Mouse (Mus musculus) hindbrain, embryonic 11.5 days (tissue): Measurements from ENCODE around the gene AC161166.1. TPM values are rescaled to one million over a fixed set of nuclear protein-coding genes. Genes with fewer than 3 reads are reported as not detected.
A peak's percentile ranks its signal among the peaks of the same experiment; 100 is the strongest.

Experiments used
- ATAC-seq: fragments of 200-750 bp; cut with Nextera tagmentation; 2 replicates; pipeline ENCODE4 v1.8.0; 2017; ENCODE audit warnings: mild to moderate bottlenecking, moderate TSS enrichment, moderate library complexity; ENCODE audit not compliant: low FRiP score
- DNase-seq: peaks from one replicate; pipeline ENCODE4 v3.0.0-alpha.2; 2015; ENCODE audit warnings: low spot score
- H3K27ac ChIP-seq: fragments of 300-500 bp; sonication (generic); 2 replicates; pipeline ENCODE4 v1.5.1; 2014; ENCODE audit warnings: mild to moderate bottlenecking, low read depth, low read length
- H3K27me3 ChIP-seq: fragments of 300-500 bp; sonication (generic); 2 replicates; pipeline ENCODE4 v1.6.1; 2014; ENCODE audit warnings: mild to moderate bottlenecking, low read length, moderate library complexity, mixed read lengths; ENCODE audit not compliant: control insufficient read depth, insufficient read depth
- H3K36me3 ChIP-seq: fragments of 300-500 bp; sonication (generic); 2 replicates; pipeline ENCODE4 v1.6.1; 2014; ENCODE audit warnings: mild to moderate bottlenecking, low read length, moderate library complexity, mixed read lengths; ENCODE audit not compliant: control insufficient read depth, insufficient read depth
- H3K4me1 ChIP-seq: fragments of 300-500 bp; sonication (generic); replicated peaks from 2 replicates; pipeline ENCODE4 v1.6.1; 2014; ENCODE audit warnings: low read length, mixed read lengths; ENCODE audit not compliant: control insufficient read depth, insufficient read depth
- H3K4me2 ChIP-seq: fragments of 300-500 bp; sonication (generic); replicated peaks from 2 replicates; pipeline ENCODE4 v1.6.1; 2014; ENCODE audit warnings: mild to moderate bottlenecking, low read depth, low read length
- H3K4me3 ChIP-seq: fragments of 300-500 bp; sonication (generic); 2 replicates; pipeline ENCODE4 v1.5.1; 2014; ENCODE audit warnings: low read depth, low read length
- H3K9ac ChIP-seq: fragments of 300-500 bp; sonication (generic); 2 replicates; pipeline ENCODE4 v1.6.1; 2014; ENCODE audit warnings: low read depth, low read length
- H3K9me3 ChIP-seq: fragments of 300-500 bp; sonication (generic); 2 replicates; pipeline ENCODE4 v1.6.1; 2016; ENCODE audit warnings: low read length; ENCODE audit not compliant: control insufficient read depth
- WGBS: fragments of 180-500 bp; shearing (Covaris S2); extraction: QIAGEN DNeasy Blood & Tissue Kit; methylation state at CpG from one replicate; pipeline ENCODE4 v1.1.7; 2014; 5-methylcytosine and 5-hydroxymethylcytosine counted together
- polyA plus RNA-seq: library from polyadenylated mRNA; unstranded; fragments of >200 nt; fragmentation: Nextera tagmentation; extraction: Ambion mirVana; gene quantifications from 2 replicates; pipeline ENCODE4 v1.2.1, GENCODE M21; 2014

Gene AC161166.1
- polyA plus RNA-seq, 1 experiment from 2014 or later, result 0.90 TPM

- H3K27ac ChIP-seq, result no peak overlapping the region
- H3K4me1 ChIP-seq, result no peaks in the 10 kb centered on the region; the same call in 1 of the 2 replicates
- H3K36me3 ChIP-seq, result no peaks in the 10 kb centered on the region
- H3K9me3 ChIP-seq, result no peaks in the 10 kb centered on the region
- no peak overlapping the region; the same call in 1 of the 2 replicates for H3K4me2 ChIP-seq
- no peak overlapping the region for H3K4me3 ChIP-seq
- no peak overlapping the region for H3K9ac ChIP-seq
- WGBS, result 65% methylated on average over 18 of the region's 18 CpGs
- DNase-seq (no peak), ATAC-seq (no peak)
- H3K27me3 ChIP-seq, result no peaks in the 10 kb centered on the region; the same call in 1 of the 2 replicates
Observed at GRCm38 (mm10) chr7:24480121-24480941, 31.9 kb downstream of the AC161166.1 start.

GRCm38 (mm10) chr7:24479685-24480084 is 32.6 kb downstream of the AC161166.1 start:
- H3K4me2 ChIP-seq, result no peak overlapping the region
- DNase-seq, result no peak
- no peak for ATAC-seq
- no peak overlapping the region for H3K27ac ChIP-seq
- no peaks in the 10 kb centered on the region; the same call in 1 of the 2 replicates for H3K27me3 ChIP-seq
- H3K4me3 ChIP-seq, result no peak overlapping the region
- no peaks in the 10 kb centered on the region for H3K9me3 ChIP-seq
- WGBS, result 95% methylated on average over 2 of the region's 2 CpGs
- H3K9ac ChIP-seq, result no peak overlapping the region
- no peaks in the 10 kb centered on the region for H3K36me3 ChIP-seq
- no peaks in the 10 kb centered on the region; the same call in 1 of the 2 replicates for H3K4me1 ChIP-seq

DNA sequence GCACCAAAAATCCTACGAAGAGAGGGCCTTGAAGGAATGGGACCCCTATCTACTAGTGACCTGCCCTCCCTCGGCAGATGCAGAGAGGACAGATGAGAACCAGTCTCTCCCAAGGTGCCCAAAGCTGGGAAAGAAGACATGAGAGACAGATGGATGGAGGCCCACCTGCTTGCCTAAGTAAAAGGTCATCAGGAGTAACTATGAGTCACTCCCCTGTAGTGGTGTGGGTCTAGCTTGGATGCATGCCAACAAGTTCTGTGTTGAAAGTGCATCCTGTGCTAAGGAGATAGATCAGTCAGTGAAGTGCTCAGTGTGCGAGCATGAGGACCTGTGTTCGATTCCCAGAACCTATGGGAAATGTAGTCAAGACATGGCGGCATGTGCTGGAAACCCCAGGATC is 33.3 kb downstream of the AC161166.1 start:
- no peak overlapping the region for H3K4me3 ChIP-seq
- H3K27me3 ChIP-seq, result no peaks in the 10 kb centered on the region; the same call in 1 of the 2 replicates
- no peak overlapping the region for H3K4me2 ChIP-seq
- no peak overlapping the region for H3K9ac ChIP-seq
- no peaks in the 10 kb centered on the region for H3K9me3 ChIP-seq
- no peaks in the 10 kb centered on the region for H3K36me3 ChIP-seq
- DNase-seq, result no peak
- H3K4me1 ChIP-seq, result no peaks in the 10 kb centered on the region; the same call in 1 of the 2 replicates
- no peak for ATAC-seq
- 88% methylated on average over 5 of the region's 5 CpGs for WGBS
- no peak overlapping the region for H3K27ac ChIP-seq

DNA sequence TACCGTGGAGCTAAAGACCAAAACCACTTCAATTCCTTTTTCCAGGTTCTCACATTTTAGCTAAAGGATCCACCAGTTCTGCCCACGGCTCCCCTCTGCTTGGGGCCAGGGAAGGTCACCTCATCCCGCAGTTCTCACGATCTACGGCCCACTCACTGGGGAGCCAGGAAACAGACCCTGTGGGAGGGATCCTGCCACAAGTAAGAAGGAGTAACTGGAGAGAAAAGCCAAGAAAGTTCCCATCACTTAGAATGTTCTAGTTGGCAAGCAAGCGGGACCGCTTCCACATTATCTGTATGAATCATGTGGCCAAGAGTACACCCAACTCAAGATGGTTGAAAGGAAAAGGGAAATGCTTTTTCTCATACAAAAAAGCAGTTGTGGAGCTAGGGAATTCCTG is 35.4 kb downstream of the AC161166.1 start:
- ATAC-seq (no peak), DNase-seq (no peak)
- H3K4me1 ChIP-seq, result no peaks in the 10 kb centered on the region; the same call in 1 of the 2 replicates
- H3K4me3 ChIP-seq, result no peak overlapping the region
- H3K9me3 ChIP-seq, result no peaks in the 10 kb centered on the region
- H3K27me3 ChIP-seq, result no peaks in the 10 kb centered on the region; the same call in 1 of the 2 replicates
- H3K9ac ChIP-seq, result no peak overlapping the region
- 86% methylated on average over 7 of the region's 7 CpGs for WGBS
- H3K27ac ChIP-seq, result no peak overlapping the region
- no peaks in the 10 kb centered on the region for H3K36me3 ChIP-seq
- H3K4me2 ChIP-seq, result no peak overlapping the region

DNA sequence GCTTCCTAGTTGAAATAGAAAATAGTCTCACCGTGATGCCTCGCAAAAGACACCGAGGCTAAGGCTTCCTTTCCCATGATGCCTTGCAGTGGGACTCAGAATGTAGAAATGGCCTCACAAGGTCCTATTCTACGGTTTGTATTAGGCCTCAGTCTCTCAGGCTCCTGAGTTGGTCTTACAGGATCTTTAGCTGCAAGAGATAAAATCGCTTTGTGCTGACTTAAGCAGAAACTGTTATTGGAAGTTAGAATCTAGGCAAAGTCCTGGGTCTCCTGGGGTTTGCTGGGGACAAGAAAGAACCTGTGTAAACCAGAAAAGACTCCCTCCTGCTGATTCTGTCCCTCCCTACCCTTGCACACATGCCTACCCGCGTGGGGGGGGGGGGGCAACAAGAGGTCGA is 35.9 kb downstream of the AC161166.1 start:
- ATAC-seq, result no peak
- H3K9me3 ChIP-seq, result no peaks in the 10 kb centered on the region
- no peak overlapping the region for H3K9ac ChIP-seq
- H3K4me3 ChIP-seq, result no peak overlapping the region
- no peak for DNase-seq
- H3K27ac ChIP-seq, result no peak overlapping the region
- no peaks in the 10 kb centered on the region; the same call in 1 of the 2 replicates for H3K27me3 ChIP-seq
- no peaks in the 10 kb centered on the region for H3K36me3 ChIP-seq
- no peaks in the 10 kb centered on the region; the same call in 1 of the 2 replicates for H3K4me1 ChIP-seq
- WGBS, result 77% methylated on average over 8 of the region's 8 CpGs
- no peak overlapping the region for H3K4me2 ChIP-seq

GRCm38 (mm10) chr7:24474811-24475506 is 37.3 kb downstream of the AC161166.1 start:
- no peaks in the 10 kb centered on the region for H3K36me3 ChIP-seq
- no peaks in the 10 kb centered on the region; the same call in 1 of the 2 replicates for H3K27me3 ChIP-seq
- ATAC-seq (no peak), DNase-seq (no peak)
- H3K4me2 ChIP-seq, result no peak overlapping the region
- no peak overlapping the region for H3K9ac ChIP-seq
- H3K9me3 ChIP-seq, result no peaks in the 10 kb centered on the region
- no peak overlapping the region for H3K27ac ChIP-seq
- H3K4me3 ChIP-seq, result no peak overlapping the region
- WGBS, result 38% methylated on average over 20 of the region's 21 CpGs
- no peaks in the 10 kb centered on the region; the same call in 1 of the 2 replicates for H3K4me1 ChIP-seq

GRCm38 (mm10) chr7:24473913-24474529 is 38.2 kb downstream of the AC161166.1 start:
- H3K27me3 ChIP-seq, result no peaks in the 10 kb centered on the region
- no peaks in the 10 kb centered on the region for H3K9me3 ChIP-seq
- no peak overlapping the region for H3K9ac ChIP-seq
- no peaks in the 10 kb centered on the region for H3K36me3 ChIP-seq
- 55% methylated on average over 10 of the region's 10 CpGs for WGBS
- H3K4me3 ChIP-seq, result no peak overlapping the region
- no peak overlapping the region for H3K27ac ChIP-seq
- no peak overlapping the region for H3K4me2 ChIP-seq
- ATAC-seq, result peak; percentile 77
- peak; percentile 74 for DNase-seq
- no peaks in the 10 kb centered on the region for H3K4me1 ChIP-seq

- Histone ChIP-seq H3K4me1 (no peaks in the 10 kb centered on the region), H3K9ac (no peak overlapping the region), H3K9me3 (no peaks in the 10 kb centered on the region), H3K36me3 (no peaks in the 10 kb centered on the region), H3K4me2 (no peak overlapping the region), H3K27me3 (no peaks in the 10 kb centered on the region), H3K27ac (no peak overlapping the region), H3K4me3 (no peak overlapping the region)
- ATAC-seq (no peak), DNase-seq (peak; percentile 57)
- WGBS, result 82% methylated on average over 7 of the region's 7 CpGs
Observed at GRCm38 (mm10) chr7:24472937-24473336, 39.3 kb downstream of the AC161166.1 start.
